Mouse (Mus musculus): ENCODE measurements around the gene Psmd4. TPM values are rescaled to one million over a fixed set of nuclear protein-coding genes. Genes with fewer than 3 reads are reported as not detected.
A peak's percentile ranks its signal among the peaks of the same experiment; 100 is the strongest.
"Not testable (repeated sequence)": the region's sequence is repeated elsewhere in the genome, so short reads cannot be mapped to it uniquely, and the experiment has no call there.

Gene Psmd4
- total and polyA plus RNA-seq, 3 experiments: 119 to 140 (median 121) TPM

GRCm38 (mm10) chr3:95029291-95029827 lies 13.1 kb downstream of the Psmd4 start:
- intact Hi-C loops (cut with DNase I); H3K4me1 ChIP-seq (ENCODE audit: control insufficient read depth, insufficient read depth, low read length); H3K27me3 ChIP-seq (ENCODE audit: control insufficient read depth, insufficient read depth, low read length); H3K36me3 ChIP-seq (ENCODE audit: control insufficient read depth, insufficient read depth, low read length); DNase-seq; H3K9ac ChIP-seq (ENCODE audit: low read depth, low read length); H3K79me2 ChIP-seq (replicated peaks; ENCODE audit: control insufficient read depth, insufficient read depth, low read length); H3K27ac ChIP-seq; H3K4me3 ChIP-seq: not testable (repeated sequence)
- 66% methylated on average over 3 of the region's 3 CpGs for WGBS
- TF ChIP-seq CTCF (IDR thresholded peaks at IDR 0.05): peak; percentile 54

DNA sequence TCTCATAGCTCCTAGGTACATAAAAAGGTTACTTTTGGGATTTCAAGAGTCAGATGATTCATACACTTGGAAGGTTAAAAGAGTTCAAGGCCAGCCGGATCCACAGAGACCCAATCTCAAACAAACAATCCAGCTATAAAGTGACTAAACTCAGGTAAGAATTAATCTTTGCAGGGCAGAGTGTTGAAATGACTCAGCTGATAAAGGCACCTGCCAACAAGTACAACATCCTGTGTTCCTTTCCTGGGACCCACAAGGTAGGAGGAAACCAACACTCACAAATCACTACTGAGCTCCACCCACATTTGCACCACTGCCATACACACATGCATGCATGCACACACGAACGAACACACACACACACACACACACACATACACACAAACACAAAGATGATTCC lies 13.8 kb downstream of the Psmd4 start:
- Histone ChIP-seq H3K9ac (ENCODE audit: low read depth, low read length) (no peak overlapping the region), H3K27ac (no peak overlapping the region), H3K27me3 (ENCODE audit: control insufficient read depth, insufficient read depth, low read length) (no peaks in the 10 kb centered on the region), H3K79me2 (replicated peaks; ENCODE audit: control insufficient read depth, insufficient read depth, low read length) (no peaks in the 10 kb centered on the region), H3K4me1 (ENCODE audit: control insufficient read depth, insufficient read depth, low read length) (peaks cover 7% of the 10 kb centered on the region), H3K36me3 (ENCODE audit: control insufficient read depth, insufficient read depth, low read length) (no peaks in the 10 kb centered on the region), H3K4me3 (no peak overlapping the region)
- intact Hi-C loops (cut with DNase I): no loop called here
- TF ChIP-seq CTCF (IDR thresholded peaks at IDR 0.05): no peak
- TF ChIP-seq POLR2A (IDR thresholded peaks at IDR 0.05; ENCODE audit: insufficient read depth, low read depth, low read length): no peak
- TF ChIP-seq EP300 (IDR thresholded peaks at IDR 0.05; ENCODE audit: insufficient read depth, low read depth, low read length): no peak
- 65% methylated on average over 3 of the region's 3 CpGs for WGBS
- no peak for DNase-seq

GRCm38 (mm10) chr3:95027701-95028100 lies 14.7 kb downstream of the Psmd4 start:
- Histone ChIP-seq H3K27ac (no peak overlapping the region), H3K27me3 (ENCODE audit: control insufficient read depth, insufficient read depth, low read length) (no peaks in the 10 kb centered on the region), H3K4me1 (ENCODE audit: control insufficient read depth, insufficient read depth, low read length) (peaks cover 7% of the 10 kb centered on the region), H3K79me2 (replicated peaks; ENCODE audit: control insufficient read depth, insufficient read depth, low read length) (no peaks in the 10 kb centered on the region), H3K4me3 (no peak overlapping the region), H3K36me3 (ENCODE audit: control insufficient read depth, insufficient read depth, low read length) (no peaks in the 10 kb centered on the region), H3K9ac (ENCODE audit: low read depth, low read length) (no peak overlapping the region)
- 31% methylated on average over 5 of the region's 5 CpGs for WGBS
- TF ChIP-seq CTCF (IDR thresholded peaks at IDR 0.05) (no peak), POLR2A (IDR thresholded peaks at IDR 0.05; ENCODE audit: insufficient read depth, low read depth, low read length) (0 out of 2 replicates have a peak, but pooled peaks have one; percentile 33)
- DNase-seq: peak in 1 of 2 experiments; percentile 22
- intact Hi-C loops (cut with DNase I): no loop called here

- intact Hi-C loops (cut with DNase I): no loop called here
- no peak overlapping the region for H3K9ac ChIP-seq (ENCODE audit: low read depth, low read length)
- 63% methylated on average over 5 of the region's 5 CpGs for WGBS
- H3K4me1 ChIP-seq (ENCODE audit: control insufficient read depth, insufficient read depth, low read length): peaks cover 7% of the 10 kb centered on the region
- TF ChIP-seq POLR2A (IDR thresholded peaks at IDR 0.05; ENCODE audit: insufficient read depth, low read depth, low read length): no peak
- no peak for TF ChIP-seq EP300 (IDR thresholded peaks at IDR 0.05; ENCODE audit: insufficient read depth, low read depth, low read length)
- no peak for TF ChIP-seq CTCF (IDR thresholded peaks at IDR 0.05)
- H3K79me2 ChIP-seq (replicated peaks; ENCODE audit: control insufficient read depth, insufficient read depth, low read length): no peaks in the 10 kb centered on the region
- H3K27me3 ChIP-seq (ENCODE audit: control insufficient read depth, insufficient read depth, low read length): no peaks in the 10 kb centered on the region
- H3K27ac ChIP-seq: no peak overlapping the region
- H3K36me3 ChIP-seq (ENCODE audit: control insufficient read depth, insufficient read depth, low read length): no peaks in the 10 kb centered on the region
- DNase-seq: no peak
- H3K4me3 ChIP-seq: no peak overlapping the region
Measured at GRCm38 (mm10) chr3:95027057-95027645, 15.3 kb downstream of the Psmd4 start.

DNA sequence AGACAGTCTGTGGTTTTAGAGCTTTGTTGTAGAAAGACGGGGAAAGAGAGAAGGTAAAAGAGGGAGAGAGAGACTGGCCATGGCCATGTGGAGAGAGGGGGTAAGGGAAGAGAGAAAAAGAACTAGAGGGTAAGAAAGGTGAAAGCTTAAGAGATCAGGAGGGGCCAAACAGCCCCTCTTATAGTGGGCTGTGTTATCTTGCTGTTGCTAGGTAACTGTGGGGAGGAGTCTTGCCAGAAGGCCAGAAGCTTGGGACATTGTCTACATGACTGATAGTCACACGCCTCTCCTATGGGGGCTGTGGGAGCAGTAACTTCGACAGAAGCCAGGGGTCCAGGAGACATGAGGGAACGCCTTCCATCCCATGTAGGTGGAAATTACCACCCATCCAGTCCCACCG lies 17.2 kb downstream of the Psmd4 start:
- Histone ChIP-seq H3K4me3 (no peak overlapping the region), H3K27ac (peak overlapping the region; percentile 17; the same call in 1 of the 2 replicates)

GRCm38 (mm10) chr3:95024551-95024950 lies 17.9 kb downstream of the Psmd4 start:
- no peaks in the 10 kb centered on the region for H3K36me3 ChIP-seq (ENCODE audit: control insufficient read depth, insufficient read depth, low read length)
- H3K4me1 ChIP-seq (ENCODE audit: control insufficient read depth, insufficient read depth, low read length): peaks cover 7% of the 10 kb centered on the region
- H3K4me3 ChIP-seq: no peak overlapping the region
- WGBS: 4% methylated on average over 11 of the region's 11 CpGs
- H3K27me3 ChIP-seq (ENCODE audit: control insufficient read depth, insufficient read depth, low read length): no peaks in the 10 kb centered on the region
- H3K79me2 ChIP-seq (replicated peaks; ENCODE audit: control insufficient read depth, insufficient read depth, low read length): no peaks in the 10 kb centered on the region
- peak; percentile 46 to 63 for DNase-seq
- no peak for TF ChIP-seq CTCF (IDR thresholded peaks at IDR 0.05)
- TF ChIP-seq POLR2A (IDR thresholded peaks at IDR 0.05; ENCODE audit: insufficient read depth, low read depth, low read length): no peak
- no peak for TF ChIP-seq EP300 (IDR thresholded peaks at IDR 0.05; ENCODE audit: insufficient read depth, low read depth, low read length)
- intact Hi-C loops (cut with DNase I): no loop called here
- H3K9ac ChIP-seq (ENCODE audit: low read depth, low read length): peak overlapping the region; percentile 29; the same call in 1 of the 2 replicates
- H3K27ac ChIP-seq: peak overlapping the region; percentile 53

More for the DNA sequence above, 17.2 kb downstream of the Psmd4 start:
- intact Hi-C loops (cut with DNase I): no loop called here
- H3K9ac ChIP-seq (ENCODE audit: low read depth, low read length): no peak overlapping the region
- H3K79me2 ChIP-seq (replicated peaks; ENCODE audit: control insufficient read depth, insufficient read depth, low read length): no peaks in the 10 kb centered on the region
- WGBS: 45% methylated on average over 5 of the region's 5 CpGs
- DNase-seq: no peak
- TF ChIP-seq POLR2A (IDR thresholded peaks at IDR 0.05; ENCODE audit: insufficient read depth, low read depth, low read length) (no peak), EP300 (IDR thresholded peaks at IDR 0.05; ENCODE audit: insufficient read depth, low read depth, low read length) (no peak), CTCF (IDR thresholded peaks at IDR 0.05) (no peak)
- peaks cover 7% of the 10 kb centered on the region for H3K4me1 ChIP-seq (ENCODE audit: control insufficient read depth, insufficient read depth, low read length)
- H3K36me3 ChIP-seq (ENCODE audit: control insufficient read depth, insufficient read depth, low read length): no peaks in the 10 kb centered on the region
- no peaks in the 10 kb centered on the region for H3K27me3 ChIP-seq (ENCODE audit: control insufficient read depth, insufficient read depth, low read length)

DNA sequence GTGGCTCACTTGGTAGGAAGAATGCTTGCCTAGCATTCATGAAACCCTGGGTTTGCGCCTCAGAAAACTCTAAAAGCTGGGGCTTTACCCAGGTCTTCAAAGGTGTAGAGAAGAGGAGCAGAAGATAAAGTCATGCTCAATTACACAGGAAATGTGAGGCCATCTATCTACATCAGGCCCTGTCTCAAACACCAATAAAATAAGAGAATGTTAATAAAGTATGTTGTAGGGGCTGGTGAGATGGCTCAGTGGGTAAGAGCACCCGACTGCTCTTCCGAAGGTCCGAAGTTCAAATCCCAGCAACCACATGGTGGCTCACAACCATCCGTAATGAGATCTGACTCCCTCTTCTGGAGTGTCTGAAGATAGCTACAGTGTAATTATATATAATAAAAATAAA lies 21.5 kb downstream of the Psmd4 start:
- H3K9ac ChIP-seq (ENCODE audit: low read depth, low read length); H3K4me1 ChIP-seq (ENCODE audit: control insufficient read depth, insufficient read depth, low read length); H3K27me3 ChIP-seq (ENCODE audit: control insufficient read depth, insufficient read depth, low read length); H3K4me3 ChIP-seq; H3K79me2 ChIP-seq (replicated peaks; ENCODE audit: control insufficient read depth, insufficient read depth, low read length); intact Hi-C loops (cut with DNase I); H3K27ac ChIP-seq; DNase-seq; H3K36me3 ChIP-seq (ENCODE audit: control insufficient read depth, insufficient read depth, low read length): not testable (repeated sequence)
- WGBS: 95% methylated on average over 5 of the region's 5 CpGs

Data from heart, adult 2 months (tissue).